Mouse (Mus musculus) liver, embryonic 15.5 days (tissue): Measurements from ENCODE around the gene Hnrnpab. TPM values are rescaled to one million over a fixed set of nuclear protein-coding genes. Genes with fewer than 3 reads are reported as not detected.

Experiments
- ATAC-seq: fragments of 200-750 bp; cut with Nextera tagmentation; 2 replicates; pipeline ENCODE4 v1.8.0; 2017; ENCODE audit warnings: moderate number of reproducible peaks, mild to moderate bottlenecking, moderate library complexity; ENCODE audit not compliant: insufficient read depth
- H3K27ac ChIP-seq: fragments of 300-500 bp; sonication (generic); replicated peaks from 2 replicates; pipeline ENCODE4 v1.5.1; 2015; ENCODE audit warnings: mild to moderate bottlenecking, inconsistent platforms
- H3K27me3 ChIP-seq: fragments of 300-500 bp; sonication (generic); 2 replicates; pipeline ENCODE4 v1.6.1; 2015; ENCODE audit warnings: mild to moderate bottlenecking, inconsistent platforms
- H3K36me3 ChIP-seq: fragments of 300-500 bp; sonication (generic); replicated peaks from 2 replicates; pipeline ENCODE4 v1.6.1; 2015; ENCODE audit warnings: moderate library complexity, mild to moderate bottlenecking, inconsistent platforms
- H3K4me1 ChIP-seq: fragments of 300-500 bp; sonication (generic); replicated peaks from 2 replicates; pipeline ENCODE4 v1.6.1; 2015; ENCODE audit warnings: inconsistent platforms
- H3K4me2 ChIP-seq: fragments of 300-500 bp; sonication (generic); 2 replicates; pipeline ENCODE4 v1.6.1; 2015; ENCODE audit warnings: moderate library complexity, mild to moderate bottlenecking, inconsistent platforms
- H3K4me3 ChIP-seq: fragments of 300-500 bp; sonication (generic); replicated peaks from 2 replicates; pipeline ENCODE4 v1.5.1; 2015; ENCODE audit warnings: mild to moderate bottlenecking, inconsistent platforms
- H3K9ac ChIP-seq: fragments of 300-500 bp; sonication (generic); 2 replicates; pipeline ENCODE4 v1.6.1; 2015; ENCODE audit warnings: moderate library complexity, mild to moderate bottlenecking, inconsistent platforms
- H3K9me3 ChIP-seq: fragments of 300-500 bp; sonication (generic); replicated peaks from 2 replicates; pipeline ENCODE4 v1.6.1; 2016; ENCODE audit warnings: inconsistent platforms
- WGBS: fragments of 180-500 bp; shearing (Covaris S2); methylation state at CpG from one replicate; pipeline ENCODE4 v1.1.7; 2015; ENCODE audit warnings: mixed read lengths; ENCODE audit not compliant: insufficient replicate concordance; 5-methylcytosine and 5-hydroxymethylcytosine counted together
- polyA plus RNA-seq: library from polyadenylated mRNA; unstranded; fragments of >200 nt; fragmentation: Nextera tagmentation; extraction: Ambion mirVana; gene quantifications from 2 replicates; pipeline ENCODE4 v1.2.1, GENCODE M21; 2015

Hnrnpab gene
- polyA plus RNA-seq, result 171 and 173 TPM in 2 replicates

DNA sequence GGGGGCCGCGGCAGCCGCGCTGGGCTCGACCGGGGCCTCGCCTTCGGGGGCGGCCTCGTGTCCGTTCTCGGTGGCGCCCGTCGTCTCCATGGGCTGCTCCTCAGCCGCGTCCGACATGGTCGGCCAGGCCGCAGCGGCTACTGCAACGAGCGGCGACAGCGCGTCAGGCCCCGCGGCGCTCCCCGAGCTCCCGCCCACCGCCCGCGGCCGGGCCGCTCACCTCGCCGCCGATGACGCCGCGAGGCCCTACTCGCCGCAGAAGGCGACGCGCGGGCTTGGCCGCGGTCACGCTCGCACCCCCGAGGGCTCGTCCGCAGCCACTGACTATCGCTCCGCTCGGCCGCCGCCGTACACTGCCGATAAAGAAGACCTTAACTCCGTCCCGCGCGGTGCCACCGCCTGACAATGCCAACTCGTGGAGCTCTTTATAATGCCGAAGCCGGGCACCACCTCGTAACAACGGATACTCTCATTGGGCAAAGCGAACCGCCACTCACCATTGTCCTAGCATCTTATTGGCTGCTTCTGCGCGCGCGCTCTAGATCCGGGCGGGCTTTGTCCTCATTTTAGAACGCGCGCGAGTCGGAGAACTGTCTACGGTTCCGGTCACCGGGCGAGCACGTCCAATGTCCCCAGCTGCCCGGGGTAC is at the start of gene Hnrnpab:
Gene Hnrnpab, minus strand, starts transcription at position 401 of the 649 bp plus-strand sequence.
- ATAC-seq, result peak; percentile 82
- Histone ChIP-seq H3K9ac (peak within 1 kb of the TSS; percentile 92), H3K27me3 (no peaks in the 10 kb centered on the region), H3K4me3 (peak within 1 kb of the TSS; percentile 90), H3K9me3 (no peaks in the 10 kb centered on the region), H3K4me2 (peak within 1 kb of the TSS; percentile 84), H3K36me3 (peaks cover 42% of the 10 kb centered on the region), H3K27ac (peak within 1 kb of the TSS; percentile 91), H3K4me1 (peaks cover 74% of the 10 kb centered on the region)
- WGBS, result under 1% methylated on average over 91 of the region's 91 CpGs

DNA sequence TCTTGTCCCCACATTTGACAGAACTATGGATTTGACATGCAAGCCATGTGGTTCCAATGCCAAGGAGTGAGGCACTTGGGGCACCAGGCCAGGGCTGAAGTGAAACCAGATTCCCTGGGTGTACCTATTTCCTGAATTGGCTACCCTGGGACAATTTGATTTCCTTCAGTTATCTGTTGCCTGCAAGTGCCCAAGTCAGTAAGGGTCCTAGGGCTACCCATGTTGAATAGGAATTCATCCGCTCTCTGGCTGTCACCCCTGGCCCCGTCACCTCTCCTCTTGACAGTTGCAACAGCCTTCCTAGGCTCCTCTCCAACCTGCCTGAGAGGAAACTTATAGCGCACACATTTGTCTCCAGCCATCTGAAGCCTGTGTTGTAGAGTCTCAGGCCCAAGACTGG is 48.2 kb upstream of the Hnrnpab start:
- H3K9me3 ChIP-seq, result no peaks in the 10 kb centered on the region
- 73% methylated on average over 3 of the region's 3 CpGs for WGBS
- no peak overlapping the region for H3K4me2 ChIP-seq
- H3K4me3 ChIP-seq, result no peak overlapping the region
- H3K4me1 ChIP-seq, result peaks cover 23% of the 10 kb centered on the region
- no peak overlapping the region for H3K9ac ChIP-seq
- no peaks in the 10 kb centered on the region for H3K36me3 ChIP-seq
- peaks cover 27% of the 10 kb centered on the region for H3K27me3 ChIP-seq
- no peak overlapping the region for H3K27ac ChIP-seq
- ATAC-seq, result no peak

DNA sequence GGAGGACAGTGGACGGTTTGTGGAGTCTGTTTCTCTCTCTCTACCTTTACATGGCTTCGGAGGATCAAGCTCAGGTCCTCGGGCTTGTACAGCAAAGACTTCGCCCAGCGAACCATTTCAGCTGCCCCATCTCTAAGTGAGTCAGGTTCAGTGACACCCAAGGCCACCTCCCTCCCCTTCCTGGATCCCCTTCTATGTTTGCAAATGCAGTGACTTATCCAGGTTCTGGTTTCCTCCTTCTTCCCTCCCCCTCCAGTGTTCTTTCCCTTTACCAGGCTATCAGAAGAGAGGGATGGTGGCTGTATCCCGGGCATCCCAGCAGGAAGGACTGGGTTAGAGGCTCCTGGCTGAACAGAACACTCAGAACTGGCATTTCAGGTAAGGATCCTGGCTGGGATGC is 47.1 kb upstream of the Hnrnpab start:
- Histone ChIP-seq H3K4me1 (peaks cover 26% of the 10 kb centered on the region), H3K4me2 (no peak overlapping the region), H3K9ac (no peak overlapping the region), H3K27ac (no peak overlapping the region), H3K36me3 (no peaks in the 10 kb centered on the region), H3K27me3 (peaks cover 39% of the 10 kb centered on the region), H3K9me3 (no peaks in the 10 kb centered on the region), H3K4me3 (no peak overlapping the region)
- no peak for ATAC-seq
- 61% methylated on average over 6 of the region's 6 CpGs for WGBS

DNA sequence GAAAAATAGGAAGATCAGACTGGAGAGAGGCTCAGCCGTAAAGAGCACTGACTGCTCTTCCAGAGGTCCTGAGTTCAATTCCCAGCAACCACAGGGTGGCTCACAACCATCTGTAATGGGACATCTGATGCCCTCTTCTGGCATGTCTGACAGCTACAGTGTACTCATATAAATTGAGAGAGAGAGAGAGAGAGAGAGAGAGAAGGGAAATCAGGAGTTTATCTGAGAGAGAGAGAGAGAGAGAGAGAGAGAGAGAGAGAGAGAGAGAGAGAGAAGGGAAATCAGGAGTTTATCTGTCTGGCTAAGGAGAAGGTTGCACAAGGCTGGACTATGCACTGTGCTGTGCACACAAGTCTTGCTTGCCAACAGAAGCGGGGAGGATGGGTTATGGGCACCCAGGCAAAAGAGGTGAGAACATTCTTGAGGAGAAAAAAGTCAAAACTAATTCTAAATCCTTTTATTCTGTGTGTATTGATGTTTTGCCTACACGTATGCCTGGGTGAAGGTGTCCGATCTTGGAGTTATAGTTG is 46.3 kb upstream of the Hnrnpab start:
- Histone ChIP-seq H3K4me1 (peaks cover 25% of the 10 kb centered on the region), H3K4me3 (no peak overlapping the region), H3K27ac (no peak overlapping the region), H3K9ac (no peak overlapping the region), H3K36me3 (no peaks in the 10 kb centered on the region), H3K4me2 (no peak overlapping the region), H3K27me3 (peaks cover 47% of the 10 kb centered on the region), H3K9me3 (no peaks in the 10 kb centered on the region)
- ATAC-seq, result no peak
- WGBS, result 66% methylated on average over 4 of the region's 4 CpGs

DNA sequence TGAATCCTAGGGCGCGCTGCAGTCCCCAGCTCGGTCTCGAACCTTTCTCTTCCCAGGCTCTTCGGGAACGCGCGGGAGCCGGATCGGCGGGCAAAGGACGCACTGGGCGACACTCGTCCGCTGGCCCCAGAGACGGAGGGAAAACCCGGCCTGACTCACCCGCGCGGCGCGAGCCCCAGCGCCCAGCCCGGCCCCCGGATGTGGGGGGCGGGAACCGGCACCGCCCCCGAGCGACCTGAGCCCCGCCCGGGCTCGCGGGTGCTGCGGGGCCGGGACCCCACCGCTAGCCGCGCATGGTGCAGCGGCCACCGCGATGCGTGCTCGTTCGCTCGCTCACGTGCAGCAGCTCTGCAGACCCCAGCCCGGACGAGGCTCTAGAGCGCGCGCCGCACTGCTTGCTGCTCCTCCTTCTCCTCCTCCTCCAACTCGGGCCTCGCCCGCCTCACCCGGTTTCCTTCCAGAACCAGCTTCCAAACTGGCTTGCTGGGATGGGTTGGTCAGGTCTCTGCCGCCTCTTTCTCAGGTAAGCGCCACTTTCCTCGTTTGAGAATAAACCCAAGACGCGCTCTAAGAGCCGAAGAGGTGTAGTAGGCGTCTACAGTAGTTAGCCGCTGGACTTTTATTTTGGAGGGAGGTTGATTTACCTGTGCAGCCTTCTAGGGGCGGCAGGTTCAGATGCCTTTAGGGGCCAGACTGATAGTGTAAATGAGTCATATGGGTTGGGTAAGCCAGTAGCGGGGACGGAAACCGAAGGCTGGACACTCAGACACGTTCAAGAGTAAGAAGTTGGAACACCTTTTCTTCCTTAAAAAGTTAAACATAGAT is 44.3 kb upstream of the Hnrnpab start, which contains the start of the genes N4bp3 and D930048N14Rik:
Gene N4bp3, minus strand, starts transcription at position 152 of the 825 bp plus-strand sequence.
Gene D930048N14Rik, plus strand, starts transcription at position 264 of the 825 bp plus-strand sequence.
- Histone ChIP-seq H3K27ac (no peak within 1 kb of the TSS), H3K9me3 (no peaks in the 10 kb centered on the region), H3K9ac (peak within 1 kb of the TSS; percentile 49; the same call in 1 of the 2 replicates), H3K36me3 (no peaks in the 10 kb centered on the region), H3K4me2 (peak within 1 kb of the TSS; percentile 76), H3K4me3 (peak within 1 kb of the TSS; percentile 61), H3K4me1 (peaks cover 30% of the 10 kb centered on the region), H3K27me3 (peaks cover 63% of the 10 kb centered on the region)
- peak; percentile 62 for ATAC-seq
- WGBS, result 2% methylated on average over 70 of the region's 70 CpGs

DNA sequence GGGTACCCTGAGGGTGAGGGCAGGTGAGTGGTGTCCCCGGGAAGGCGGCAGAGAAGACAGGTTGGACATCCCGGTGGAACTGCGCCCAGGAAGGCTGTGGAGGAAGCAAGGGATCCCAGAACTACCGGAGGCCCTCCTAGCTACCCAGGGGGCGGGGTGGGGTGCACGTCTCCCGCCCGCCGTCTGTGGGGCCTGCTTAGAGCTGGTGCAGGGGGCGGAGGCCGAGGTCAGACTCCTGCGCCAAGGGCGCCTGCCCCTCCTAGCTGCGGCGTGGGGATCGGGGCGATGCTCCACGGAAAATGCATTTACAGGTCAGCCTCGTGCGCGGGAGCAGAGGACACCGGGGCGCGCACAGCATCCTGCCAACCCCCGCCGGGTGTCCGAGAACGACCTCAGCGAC is 43.6 kb upstream of the Hnrnpab start:
- Histone ChIP-seq H3K4me3 (peak overlapping the region; percentile 61), H3K4me2 (peak overlapping the region; percentile 76), H3K9me3 (no peaks in the 10 kb centered on the region), H3K27me3 (peaks cover 68% of the 10 kb centered on the region), H3K27ac (no peak overlapping the region), H3K4me1 (peaks cover 30% of the 10 kb centered on the region), H3K36me3 (no peaks in the 10 kb centered on the region), H3K9ac (peak overlapping the region; percentile 49; the same call in 1 of the 2 replicates)
- ATAC-seq, result peak; percentile 16; the same call in 1 of the 2 replicates
- under 1% methylated on average over 30 of the region's 30 CpGs for WGBS

DNA sequence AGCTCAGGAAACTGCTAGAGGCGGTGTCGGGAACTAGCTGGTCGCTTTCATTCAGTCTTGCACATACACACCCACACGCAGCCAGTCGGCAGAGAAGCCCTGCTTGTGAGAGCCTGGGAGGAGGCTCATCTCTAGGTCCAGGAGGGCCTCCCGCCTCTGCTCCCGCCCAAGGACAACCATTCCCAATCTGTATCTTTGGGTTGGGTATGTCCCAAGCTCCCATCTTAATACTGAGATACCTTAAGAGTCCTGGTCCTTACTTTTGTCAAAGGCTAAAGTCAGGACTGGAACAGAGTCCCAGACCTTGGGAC is 43.2 kb upstream of the Hnrnpab start:
- Histone ChIP-seq H3K9ac (peak overlapping the region; percentile 49; the same call in 1 of the 2 replicates), H3K27me3 (peaks cover 70% of the 10 kb centered on the region), H3K4me1 (peaks cover 30% of the 10 kb centered on the region), H3K27ac (no peak overlapping the region), H3K36me3 (no peaks in the 10 kb centered on the region), H3K4me2 (peak overlapping the region; percentile 76), H3K9me3 (no peaks in the 10 kb centered on the region), H3K4me3 (peak overlapping the region; percentile 61)
- ATAC-seq, result no peak
- 2% methylated on average over 7 of the region's 7 CpGs for WGBS

DNA sequence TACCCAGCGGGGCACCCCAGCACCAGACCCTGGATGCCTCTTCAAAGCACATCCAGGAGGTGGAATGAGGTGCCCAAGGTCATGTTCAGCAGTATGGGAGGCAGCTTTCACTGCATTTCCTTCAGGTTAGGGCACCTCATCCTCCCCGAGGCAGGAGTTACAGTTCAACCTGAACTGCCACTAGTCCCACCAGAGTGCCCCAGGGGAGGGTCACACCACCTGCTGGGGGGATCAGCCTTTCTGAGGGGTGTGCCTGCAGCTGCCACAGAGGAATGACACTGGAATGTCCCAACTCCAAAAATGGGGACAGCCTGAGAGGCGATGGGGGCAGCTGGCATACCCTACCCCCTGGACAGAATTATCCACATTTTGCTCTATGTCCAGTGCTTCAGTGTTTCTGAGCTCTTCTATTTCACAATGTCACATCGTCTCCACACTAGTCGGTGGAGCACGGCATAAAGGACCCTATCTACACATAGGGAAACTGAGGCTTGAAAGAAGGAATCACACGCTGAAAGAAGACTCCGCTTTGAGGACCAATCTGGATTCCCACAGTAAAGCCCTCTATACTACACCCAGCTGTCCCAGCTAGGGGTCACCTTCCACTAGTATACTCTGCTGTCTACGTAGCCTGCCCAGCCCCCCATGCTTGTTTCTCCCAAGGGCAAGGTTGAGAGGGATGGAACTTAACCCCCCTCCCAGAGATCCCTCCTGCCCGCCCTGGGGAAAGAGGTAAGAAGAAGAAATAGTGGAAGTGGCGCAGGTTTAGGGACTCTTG is 42.7 kb upstream of the Hnrnpab start:
- no peaks in the 10 kb centered on the region for H3K9me3 ChIP-seq
- no peaks in the 10 kb centered on the region for H3K36me3 ChIP-seq
- H3K4me1 ChIP-seq, result peaks cover 30% of the 10 kb centered on the region
- H3K27me3 ChIP-seq, result peaks cover 70% of the 10 kb centered on the region
- no peak overlapping the region for H3K27ac ChIP-seq
- H3K4me2 ChIP-seq, result peak overlapping the region; percentile 76
- ATAC-seq, result no peak
- peak overlapping the region; percentile 61 for H3K4me3 ChIP-seq
- H3K9ac ChIP-seq, result no peak overlapping the region
- WGBS, result 31% methylated on average over 11 of the region's 11 CpGs

DNA sequence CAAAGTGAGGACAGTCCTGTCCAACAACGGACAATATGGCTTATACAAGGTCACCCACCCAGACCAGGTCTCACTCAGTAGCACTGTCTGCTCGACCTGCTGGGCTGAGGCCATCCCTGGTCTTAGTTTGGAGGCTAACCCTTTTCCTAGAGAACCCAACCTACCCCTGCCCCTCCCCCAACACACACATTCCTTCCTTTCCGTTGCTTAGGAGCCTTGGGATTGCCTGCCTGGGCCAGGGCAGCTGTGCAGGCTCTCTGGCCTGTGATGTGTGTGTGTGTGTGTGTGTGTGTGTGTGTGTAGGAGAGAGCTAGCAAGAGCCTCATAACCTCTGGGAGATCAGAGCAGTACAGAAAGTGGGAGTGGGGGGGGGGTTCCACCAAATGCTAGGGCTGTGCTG is 41.9 kb upstream of the Hnrnpab start:
- Histone ChIP-seq H3K4me2 (no peak overlapping the region), H3K4me3 (no peak overlapping the region), H3K36me3 (no peaks in the 10 kb centered on the region), H3K4me1 (peaks cover 34% of the 10 kb centered on the region), H3K9me3 (no peaks in the 10 kb centered on the region), H3K27ac (no peak overlapping the region), H3K9ac (no peak overlapping the region), H3K27me3 (peaks cover 78% of the 10 kb centered on the region)
- WGBS, result 35% methylated on average over 3 of the region's 3 CpGs
- ATAC-seq, result no peak

DNA sequence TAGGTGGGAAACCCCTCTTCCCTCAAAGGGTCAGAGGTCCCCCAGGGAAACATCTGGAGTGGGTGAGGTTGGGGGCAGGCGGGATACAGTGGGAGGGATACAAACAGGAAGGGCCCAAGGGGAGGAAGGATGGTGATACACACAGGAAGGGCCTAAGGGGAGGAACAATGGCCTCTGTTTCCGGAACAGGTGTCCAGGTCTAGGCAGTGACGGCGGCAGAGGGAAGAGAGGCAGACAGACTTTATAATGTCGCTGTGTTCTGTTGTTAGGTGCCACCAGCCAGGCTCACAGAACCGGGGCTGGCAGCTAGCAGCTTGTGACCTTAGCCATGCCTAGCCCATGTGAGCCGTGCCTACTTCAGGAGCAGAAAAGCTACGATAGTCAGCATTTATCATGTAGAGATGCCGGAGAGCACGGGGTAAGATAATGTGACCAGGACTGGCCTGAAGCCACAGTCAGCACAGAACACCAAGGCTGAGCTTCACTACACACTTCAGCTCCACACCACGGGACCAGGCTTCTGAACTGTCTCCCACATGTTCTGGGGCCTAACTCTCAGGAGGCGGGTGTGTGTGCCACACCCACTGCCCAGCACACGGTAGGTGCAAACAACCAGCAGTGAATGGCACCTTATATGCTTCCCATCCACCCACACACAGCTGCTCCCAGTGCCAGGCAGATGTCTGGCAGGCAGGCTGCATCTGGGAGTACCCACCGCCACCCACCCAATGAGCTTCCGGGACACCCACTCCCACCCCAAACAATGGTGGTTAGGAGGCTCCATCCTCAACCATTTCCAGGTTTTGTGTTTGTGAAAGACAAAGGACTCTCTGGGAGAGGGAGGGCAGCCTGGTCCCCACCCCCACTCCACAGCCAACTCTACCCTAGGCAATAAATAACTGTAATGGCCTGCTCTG is 40.4 kb upstream of the Hnrnpab start:
- H3K4me2 ChIP-seq, result no peak overlapping the region
- peaks cover 40% of the 10 kb centered on the region for H3K4me1 ChIP-seq
- whole genome bisulfite sequencing, result 39% methylated on average over 15 of the region's 15 CpGs
- no peaks in the 10 kb centered on the region for H3K36me3 ChIP-seq
- peaks cover 75% of the 10 kb centered on the region for H3K27me3 ChIP-seq
- H3K27ac ChIP-seq, result no peak overlapping the region
- no peaks in the 10 kb centered on the region for H3K9me3 ChIP-seq
- no peak overlapping the region for H3K4me3 ChIP-seq
- ATAC-seq, result no peak
- no peak overlapping the region for H3K9ac ChIP-seq
